Mouse (Mus musculus): ENCODE measurements around the gene Usp32. TPM values are rescaled to one million over a fixed set of nuclear protein-coding genes. Genes with fewer than 3 reads are reported as not detected.

Usp32 gene
- total and polyA plus RNA-seq, 3 experiments, result 4.0 to 24.5 (median 22.6) TPM

DNA sequence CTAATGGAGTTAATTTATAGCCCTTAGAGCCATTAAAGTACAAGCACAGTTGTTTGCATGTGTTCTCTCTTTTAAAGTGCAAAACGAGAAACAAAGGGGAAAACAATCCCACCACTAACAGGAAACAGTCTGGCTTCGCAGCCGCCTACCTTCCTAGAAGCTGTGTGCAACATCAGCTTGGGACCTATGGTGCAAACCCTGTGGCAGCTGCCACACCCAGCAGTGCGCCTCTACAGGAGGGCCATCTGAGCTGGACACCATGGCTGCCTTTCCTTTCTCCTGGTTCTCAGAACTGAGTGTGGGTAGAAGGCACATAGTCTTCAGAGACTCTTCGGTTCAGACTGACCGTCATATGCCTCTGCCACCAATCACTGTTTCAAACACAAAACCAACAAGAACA, 154.5 kb downstream of the Usp32 start:
- Histone ChIP-seq H3K36me3 (ENCODE audit: control insufficient read depth, insufficient read depth, low read length) (peaks cover 5% of the 10 kb centered on the region), H3K27me3 (ENCODE audit: control insufficient read depth, insufficient read depth, low read length) (no peaks in the 10 kb centered on the region), H3K79me2 (replicated peaks; ENCODE audit: control insufficient read depth, insufficient read depth, low read length) (no peaks in the 10 kb centered on the region), H3K4me1 (ENCODE audit: control insufficient read depth, insufficient read depth, low read length) (no peaks in the 10 kb centered on the region), H3K9ac (ENCODE audit: low read depth, low read length) (no peak overlapping the region), H3K4me3 (no peak overlapping the region), H3K27ac (no peak overlapping the region)
- 83% methylated on average over 6 of the region's 6 CpGs for WGBS
- intact Hi-C loops (cut with DNase I), result no loop called here
- no peak for DNase-seq
- no peak for TF ChIP-seq POLR2A (IDR thresholded peaks at IDR 0.05; ENCODE audit: insufficient read depth, low read depth, low read length)
- TF ChIP-seq CTCF (IDR thresholded peaks at IDR 0.05), result no peak
- TF ChIP-seq EP300 (IDR thresholded peaks at IDR 0.05; ENCODE audit: insufficient read depth, low read depth, low read length), result no peak

DNA sequence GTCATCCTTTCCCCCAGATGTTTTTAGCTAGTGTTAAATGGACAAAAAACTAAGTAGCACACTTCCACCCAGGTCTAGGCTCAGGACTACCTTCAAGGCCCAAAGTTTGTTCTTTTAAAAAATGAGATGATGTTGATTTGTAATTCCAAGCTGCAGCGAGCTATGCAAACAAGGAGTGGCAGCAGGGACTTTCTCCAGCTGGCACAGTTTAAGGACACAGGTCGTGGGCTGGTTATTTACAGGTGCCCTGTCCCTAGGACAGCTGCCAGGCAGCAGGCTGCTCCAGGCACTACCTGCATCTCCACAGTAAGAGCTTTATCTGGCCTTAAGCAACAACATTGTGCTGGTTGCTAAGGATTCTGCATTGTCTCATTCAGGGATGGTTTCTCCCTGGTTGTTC, 159.3 kb downstream of the Usp32 start:
- H3K4me1 ChIP-seq (ENCODE audit: control insufficient read depth, insufficient read depth, low read length), result peaks cover 2% of the 10 kb centered on the region
- H3K9ac ChIP-seq (ENCODE audit: low read depth, low read length), result no peak overlapping the region
- H3K79me2 ChIP-seq (replicated peaks; ENCODE audit: control insufficient read depth, insufficient read depth, low read length), result no peaks in the 10 kb centered on the region
- WGBS, result 65% methylated on average over 2 of the region's 2 CpGs
- no peaks in the 10 kb centered on the region for H3K27me3 ChIP-seq (ENCODE audit: control insufficient read depth, insufficient read depth, low read length)
- no peak overlapping the region for H3K27ac ChIP-seq
- no peak for DNase-seq
- H3K4me3 ChIP-seq, result no peak overlapping the region
- TF ChIP-seq CTCF (IDR thresholded peaks at IDR 0.05), result no peak
- TF ChIP-seq EP300 (IDR thresholded peaks at IDR 0.05; ENCODE audit: insufficient read depth, low read depth, low read length), result no peak
- no peak for TF ChIP-seq POLR2A (IDR thresholded peaks at IDR 0.05; ENCODE audit: insufficient read depth, low read depth, low read length)
- intact Hi-C loops (cut with DNase I), result no loop called here
- H3K36me3 ChIP-seq (ENCODE audit: control insufficient read depth, insufficient read depth, low read length), result no peaks in the 10 kb centered on the region

DNA sequence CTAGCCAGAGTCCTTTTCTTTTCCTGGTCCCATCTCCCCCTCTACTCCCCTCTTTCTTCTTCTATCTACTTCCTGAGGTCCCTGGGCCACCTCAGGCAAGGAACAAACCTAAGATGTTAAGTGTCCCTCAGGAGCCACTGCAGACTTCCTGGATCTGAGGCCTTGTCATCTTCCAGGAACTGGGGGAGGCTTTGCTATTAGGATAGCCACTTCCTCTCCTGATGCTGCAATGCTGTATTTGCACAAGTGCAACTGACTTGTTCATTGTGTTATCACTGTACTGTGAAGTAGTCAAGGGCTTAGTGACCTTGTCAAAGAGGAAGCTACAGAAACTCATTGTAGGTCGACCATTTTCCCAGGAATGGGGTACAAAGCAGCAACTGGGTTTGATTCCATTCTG, 160.6 kb downstream of the Usp32 start:
- intact Hi-C loops (cut with DNase I), result no loop called here
- WGBS, result 26% methylated on average over 1 of the region's 1 CpGs
- no peak for DNase-seq
- H3K27me3 ChIP-seq (ENCODE audit: control insufficient read depth, insufficient read depth, low read length), result no peaks in the 10 kb centered on the region
- H3K9ac ChIP-seq (ENCODE audit: low read depth, low read length), result no peak overlapping the region
- no peak for TF ChIP-seq POLR2A (IDR thresholded peaks at IDR 0.05; ENCODE audit: insufficient read depth, low read depth, low read length)
- TF ChIP-seq CTCF (IDR thresholded peaks at IDR 0.05), result no peak
- TF ChIP-seq EP300 (IDR thresholded peaks at IDR 0.05; ENCODE audit: insufficient read depth, low read depth, low read length), result no peak
- H3K27ac ChIP-seq, result no peak overlapping the region
- H3K4me1 ChIP-seq (ENCODE audit: control insufficient read depth, insufficient read depth, low read length), result peaks cover 2% of the 10 kb centered on the region
- no peaks in the 10 kb centered on the region for H3K36me3 ChIP-seq (ENCODE audit: control insufficient read depth, insufficient read depth, low read length)
- no peaks in the 10 kb centered on the region for H3K79me2 ChIP-seq (replicated peaks; ENCODE audit: control insufficient read depth, insufficient read depth, low read length)
- H3K4me3 ChIP-seq, result no peak overlapping the region

DNA sequence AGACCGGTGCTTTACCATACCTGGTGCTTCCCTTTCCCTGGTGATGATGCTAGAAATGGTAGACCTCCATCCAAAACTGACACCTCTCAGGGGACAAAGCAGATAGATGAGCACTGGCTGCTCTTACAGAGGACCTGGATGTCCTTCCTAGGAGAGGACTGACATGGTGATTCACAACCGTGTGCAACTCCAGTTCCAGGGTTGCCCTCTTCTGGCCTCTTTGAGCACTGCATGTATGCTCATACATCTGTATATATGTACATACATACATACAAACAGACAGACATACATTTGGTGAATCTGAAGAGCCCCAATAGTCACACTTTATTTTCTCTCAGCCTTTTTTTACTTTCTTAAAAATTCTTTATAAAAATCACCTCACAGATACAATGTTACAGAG, 161.8 kb downstream of the Usp32 start:
- TF ChIP-seq POLR2A (IDR thresholded peaks at IDR 0.05; ENCODE audit: insufficient read depth, low read depth, low read length) (no peak), CTCF (IDR thresholded peaks at IDR 0.05) (peak; percentile 82)
- no peak overlapping the region for H3K9ac ChIP-seq (ENCODE audit: low read depth, low read length)
- H3K27me3 ChIP-seq (ENCODE audit: control insufficient read depth, insufficient read depth, low read length), result no peaks in the 10 kb centered on the region
- no peak overlapping the region for H3K4me3 ChIP-seq
- intact Hi-C loops (cut with DNase I), result loop anchor here (1.0 kb wide), 1 partner anchor 59 kb away; no protein-coding TSS in a partner anchor
- H3K27ac ChIP-seq, result peak overlapping the region; percentile 53
- 47% methylated on average over 2 of the region's 2 CpGs for WGBS
- H3K36me3 ChIP-seq (ENCODE audit: control insufficient read depth, insufficient read depth, low read length), result no peaks in the 10 kb centered on the region
- no peaks in the 10 kb centered on the region for H3K79me2 ChIP-seq (replicated peaks; ENCODE audit: control insufficient read depth, insufficient read depth, low read length)
- peak; percentile 32 to 58 for DNase-seq
- peaks cover 7% of the 10 kb centered on the region for H3K4me1 ChIP-seq (ENCODE audit: control insufficient read depth, insufficient read depth, low read length)

DNA sequence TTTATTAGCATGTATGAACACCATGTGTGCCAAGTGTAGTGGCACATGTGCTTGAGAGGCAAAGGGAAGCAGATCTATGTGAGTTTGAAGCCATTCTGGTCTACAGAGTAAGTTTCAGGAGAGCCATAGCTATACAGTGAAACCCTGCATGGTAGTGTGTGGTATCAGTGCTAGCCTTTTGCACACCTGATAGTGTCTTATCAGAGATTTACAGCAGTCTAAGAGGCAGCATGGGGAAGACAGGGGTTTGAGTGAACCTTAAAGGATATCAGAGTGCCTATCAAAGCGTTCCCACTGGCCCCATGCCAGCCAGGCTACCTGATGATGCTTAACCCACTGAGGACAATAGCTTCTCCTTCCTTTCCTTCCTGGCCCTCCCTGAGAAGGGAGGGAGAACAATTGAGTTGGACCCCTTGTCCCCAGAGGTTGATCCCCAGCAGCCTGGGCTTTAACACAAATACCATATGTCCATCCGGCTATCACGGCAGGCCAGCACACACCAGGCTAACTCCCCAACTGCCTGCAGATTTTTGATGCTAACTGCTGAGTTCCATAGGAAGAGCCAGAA, 162.5 kb downstream of the Usp32 start:
- Histone ChIP-seq H3K36me3 (ENCODE audit: control insufficient read depth, insufficient read depth, low read length) (no peaks in the 10 kb centered on the region), H3K9ac (ENCODE audit: low read depth, low read length) (no peak overlapping the region), H3K4me3 (no peak overlapping the region), H3K27me3 (ENCODE audit: control insufficient read depth, insufficient read depth, low read length) (no peaks in the 10 kb centered on the region), H3K79me2 (replicated peaks; ENCODE audit: control insufficient read depth, insufficient read depth, low read length) (no peaks in the 10 kb centered on the region), H3K27ac (peak overlapping the region; percentile 53), H3K4me1 (ENCODE audit: control insufficient read depth, insufficient read depth, low read length) (peaks cover 7% of the 10 kb centered on the region)
- 26% methylated on average over 3 of the region's 3 CpGs for WGBS
- intact Hi-C loops (cut with DNase I), result no loop called here
- TF ChIP-seq EP300 (IDR thresholded peaks at IDR 0.05; ENCODE audit: insufficient read depth, low read depth, low read length), result peak; percentile 93
- no peak for TF ChIP-seq POLR2A (IDR thresholded peaks at IDR 0.05; ENCODE audit: insufficient read depth, low read depth, low read length)
- peak; percentile 65 to 66 for DNase-seq

DNA sequence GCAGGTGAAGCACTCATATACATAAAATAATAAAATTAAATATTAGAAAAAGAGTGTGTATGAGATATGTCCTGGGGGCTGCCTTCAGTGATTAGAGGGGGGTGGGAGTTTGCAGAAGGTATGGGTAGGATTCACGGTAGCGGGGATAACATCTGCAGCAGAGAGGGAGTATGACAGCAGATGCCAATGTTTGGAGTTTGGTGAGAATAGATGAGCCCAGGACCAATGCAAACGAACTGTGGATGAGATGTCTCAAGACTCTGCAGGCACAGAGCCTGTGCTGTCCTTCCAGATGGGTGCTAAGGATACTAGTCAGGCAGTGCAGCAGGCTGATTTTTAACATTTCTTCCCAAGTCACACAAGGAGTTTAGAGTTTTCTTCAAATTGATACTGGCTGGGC, 163.3 kb downstream of the Usp32 start:
- intact Hi-C loops (cut with DNase I), result no loop called here
- peak overlapping the region; percentile 9; the same call in 1 of the 2 replicates for H3K27ac ChIP-seq

More for the DNA sequence above, 163.3 kb downstream of the Usp32 start:
- Histone ChIP-seq H3K27me3 (ENCODE audit: control insufficient read depth, insufficient read depth, low read length) (no peaks in the 10 kb centered on the region), H3K4me1 (ENCODE audit: control insufficient read depth, insufficient read depth, low read length) (peaks cover 7% of the 10 kb centered on the region), H3K9ac (ENCODE audit: low read depth, low read length) (no peak overlapping the region), H3K4me3 (no peak overlapping the region), H3K36me3 (ENCODE audit: control insufficient read depth, insufficient read depth, low read length) (no peaks in the 10 kb centered on the region), H3K79me2 (replicated peaks; ENCODE audit: control insufficient read depth, insufficient read depth, low read length) (no peaks in the 10 kb centered on the region)
- WGBS, result 85% methylated on average over 3 of the region's 3 CpGs
- DNase-seq, result no peak
- TF ChIP-seq EP300 (IDR thresholded peaks at IDR 0.05; ENCODE audit: insufficient read depth, low read depth, low read length) (no peak), POLR2A (IDR thresholded peaks at IDR 0.05; ENCODE audit: insufficient read depth, low read depth, low read length) (no peak), CTCF (IDR thresholded peaks at IDR 0.05) (no peak)

All from heart, adult 2 months (tissue).